Mouse (Mus musculus) right cerebral cortex, adult 2 months (tissue): ENCODE data around the gene Synrg.
A peak's percentile ranks its signal among the peaks of the same experiment; 100 is the strongest.

Experiments used
- DNase-seq, 2 experiments: peaks; one replicate each; pipeline ENCODE4 v3.0.0; 2021 to 2022; ENCODE audit warnings: low spot score in 2 of 2

Gene Synrg

DNA sequence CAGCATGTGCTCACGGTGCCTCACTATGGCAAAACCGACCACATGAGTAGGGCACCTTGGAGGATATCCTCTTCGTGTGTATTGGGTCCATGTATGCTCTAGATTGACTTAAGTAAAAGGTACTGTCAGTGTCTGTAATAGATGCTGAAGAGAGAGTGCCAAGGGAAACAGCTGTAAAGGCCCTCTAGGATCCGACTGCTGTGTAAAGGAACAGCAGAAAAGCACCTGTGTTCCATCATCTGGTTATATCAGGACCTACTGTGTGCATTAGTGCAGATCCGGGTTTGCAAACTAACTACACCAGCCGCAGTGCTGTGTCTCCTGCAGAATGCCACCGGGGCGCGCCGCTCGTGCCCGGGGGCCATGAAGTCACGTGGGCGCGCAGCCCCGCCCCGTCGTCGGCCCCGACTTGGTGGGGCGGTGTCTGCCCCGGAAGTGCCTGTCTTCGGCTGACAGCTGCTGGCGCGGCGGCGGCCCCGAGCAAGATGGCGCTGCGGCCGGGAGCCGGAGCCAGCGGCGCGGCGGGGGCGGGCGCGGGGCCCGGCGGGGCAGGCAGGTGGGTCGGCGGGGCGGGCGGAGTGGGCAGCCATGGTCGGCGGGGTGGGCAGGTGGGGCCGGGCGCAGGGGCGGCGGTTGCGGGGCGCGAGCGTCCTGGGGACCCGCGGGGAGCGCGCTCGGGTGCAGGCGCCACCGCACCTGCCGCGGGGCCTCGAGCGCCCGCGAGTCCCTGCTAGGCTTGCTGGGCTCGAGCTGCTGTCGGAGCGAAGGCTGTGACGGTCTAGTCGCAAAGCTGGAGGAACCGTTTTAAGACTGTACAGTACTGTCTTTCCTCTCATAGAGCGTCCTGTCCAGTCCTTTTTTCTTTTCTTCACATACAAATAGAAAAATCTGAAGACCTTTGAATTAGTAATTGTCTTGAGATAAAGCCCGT lies at the start of gene Synrg:
TSS of gene Synrg (plus strand) at position 438 of the 931 bp plus-strand sequence.
- DNase-seq, result peak; percentile 83 to 89

DNA sequence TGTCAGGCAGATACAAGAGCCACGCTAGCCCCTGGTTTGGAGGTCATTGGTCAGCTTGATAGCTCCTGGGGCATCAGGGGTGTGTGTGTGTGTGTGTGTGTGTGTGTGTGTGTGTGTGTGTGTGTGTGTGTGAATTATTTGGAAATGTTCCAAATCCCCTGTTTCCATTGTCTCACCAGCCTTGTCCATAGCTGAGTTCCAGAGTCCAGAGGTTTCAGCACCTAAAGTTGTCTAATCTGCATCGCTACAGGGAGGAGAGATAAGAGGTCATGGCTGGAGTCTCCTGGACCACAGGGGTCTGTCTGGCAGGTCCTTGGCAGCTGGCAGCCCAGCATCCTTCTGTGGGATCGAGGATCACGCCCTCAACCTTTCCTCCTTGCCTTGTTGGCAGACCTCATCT lies 49.7 kb upstream of the Synrg start:
- DNase-seq, result no peak

DNA sequence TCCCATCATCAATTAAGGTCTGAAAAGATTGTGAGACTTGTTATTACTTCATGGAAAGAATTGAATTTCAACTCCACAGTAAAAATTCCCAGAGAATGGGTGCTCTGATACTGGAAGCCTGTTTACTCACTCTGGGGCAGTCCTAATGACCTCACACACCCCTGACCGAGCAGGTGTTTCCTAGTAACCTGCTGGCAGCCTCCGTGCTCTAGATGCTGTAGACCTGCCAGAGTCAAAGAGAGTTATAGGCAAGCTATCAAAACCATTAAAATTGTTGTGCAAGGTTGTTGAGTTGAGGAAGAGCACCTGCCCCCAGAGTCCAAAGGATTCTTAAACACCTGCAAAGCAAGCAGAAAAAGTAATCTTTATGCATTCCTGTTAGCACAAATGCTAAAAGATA lies 41.6 kb upstream of the Synrg start:
- no peak for DNase-seq

DNA sequence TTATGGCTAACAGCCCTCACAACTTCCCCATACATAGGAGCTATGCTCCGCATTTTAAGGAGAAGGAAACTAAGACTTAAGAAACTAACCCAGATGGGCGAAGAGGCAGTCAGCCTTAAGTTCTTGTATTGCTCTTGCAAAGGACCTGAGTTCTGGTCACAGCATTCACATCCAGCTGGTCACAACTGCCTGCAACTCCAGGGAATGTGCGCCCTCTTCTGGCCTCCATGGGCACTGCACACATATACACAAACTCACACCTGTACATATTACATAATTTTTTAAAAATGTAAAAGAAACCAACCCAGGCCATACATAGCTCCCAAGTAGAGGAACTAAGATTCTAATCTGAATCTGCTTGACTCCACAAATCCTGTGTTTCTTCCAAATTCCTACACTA lies 37.1 kb upstream of the Synrg start:
- no peak for DNase-seq

DNA sequence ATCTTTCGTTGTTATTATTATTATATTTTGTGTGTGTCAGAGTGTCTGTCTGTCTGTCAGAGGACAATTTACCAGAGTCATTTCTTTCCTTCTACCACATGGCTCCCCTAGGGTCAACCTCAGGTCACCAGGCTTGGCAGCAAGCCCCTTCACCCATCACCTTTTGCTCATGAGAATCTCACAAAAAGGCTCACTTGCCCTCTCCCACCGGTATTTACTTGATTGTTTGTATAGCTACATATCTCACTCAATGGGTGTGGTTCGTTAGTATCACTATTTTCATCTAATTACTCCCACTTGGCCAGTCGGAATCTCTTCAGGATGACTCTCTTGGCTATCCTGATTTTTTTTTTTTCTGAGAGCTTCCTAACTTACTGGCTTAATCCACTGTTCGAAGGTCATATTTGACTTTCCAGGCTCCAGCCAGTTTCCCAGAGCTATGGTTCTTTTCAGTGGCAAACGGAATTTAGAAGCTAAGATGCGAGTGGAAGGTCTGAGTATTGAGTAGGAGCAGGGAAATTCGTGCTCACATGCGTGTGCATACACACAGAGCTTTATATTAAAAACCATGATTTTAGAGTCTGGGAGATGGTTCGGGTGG lies 31.6 kb upstream of the Synrg start:
- DNase-seq, result no peak

DNA sequence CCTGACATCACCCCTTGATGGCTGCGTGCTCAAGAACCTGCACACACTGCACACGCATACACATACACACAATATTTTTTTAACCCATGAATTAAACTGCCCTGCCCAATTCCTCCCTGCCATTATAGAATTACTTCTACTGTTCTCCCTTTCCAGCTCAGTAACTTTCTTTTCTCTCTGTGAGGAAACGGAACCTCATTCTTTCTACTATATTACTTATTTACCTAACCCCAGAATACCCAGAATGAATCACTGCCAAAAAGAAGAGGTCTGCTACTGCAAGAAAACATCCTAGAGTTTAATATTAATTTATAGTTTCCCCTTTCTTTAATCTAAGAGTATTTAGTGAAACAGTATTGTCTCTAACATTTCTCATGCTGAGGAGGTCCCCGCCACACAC lies 30.9 kb upstream of the Synrg start:
- no peak for DNase-seq

DNA sequence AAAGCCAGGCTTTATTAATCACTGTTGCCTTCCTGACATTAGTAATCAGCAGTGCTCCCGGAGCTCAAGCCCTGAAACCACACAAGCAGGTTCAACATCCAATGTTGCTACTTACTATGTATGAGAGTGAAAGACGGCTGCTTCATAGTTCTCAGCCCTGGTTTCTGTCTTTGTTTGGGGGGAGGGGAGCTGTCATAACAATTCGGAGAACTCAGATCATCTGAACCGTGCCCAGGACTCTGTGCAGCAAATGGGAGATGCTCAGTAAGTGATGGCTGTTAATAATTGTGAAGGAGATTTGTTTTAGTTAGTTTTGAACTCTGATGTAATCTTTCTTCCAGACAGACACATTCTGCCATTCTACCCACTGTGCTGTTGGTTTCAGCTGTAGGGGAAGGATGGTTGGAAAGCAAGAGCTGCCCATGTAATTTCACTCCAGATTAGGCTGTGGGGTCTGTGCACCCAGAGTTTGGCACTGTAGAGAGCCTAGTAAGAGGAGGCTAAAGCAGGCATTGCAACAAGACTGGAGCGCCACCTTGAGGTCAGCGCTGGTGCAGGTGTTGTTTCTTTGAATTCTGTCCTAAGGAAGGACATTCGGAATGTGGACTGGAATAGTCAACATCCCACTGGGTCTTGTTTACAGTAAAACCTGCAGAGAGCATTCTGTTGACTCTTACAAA lies 28.1 kb upstream of the Synrg start:
- peak; percentile 82 to 83 for DNase-seq

DNA sequence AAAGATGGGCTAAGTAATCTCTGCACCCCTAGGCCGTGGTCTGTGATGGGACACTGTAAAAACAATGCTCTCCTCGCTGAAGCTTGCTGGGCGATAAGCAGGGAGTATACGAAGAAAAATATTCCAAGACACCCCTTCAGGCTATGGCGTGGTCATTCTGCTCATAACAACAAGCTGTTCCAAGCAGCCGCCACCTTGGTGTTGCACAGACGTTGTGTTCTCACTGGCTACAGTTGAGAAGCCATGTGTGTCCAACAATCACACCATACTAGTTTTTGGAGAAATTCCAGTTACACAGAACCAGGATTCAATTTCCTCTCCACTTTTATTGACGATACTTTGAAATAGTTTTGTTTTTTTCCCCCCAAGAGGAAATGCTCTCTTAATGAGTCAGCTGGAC lies 25.7 kb upstream of the Synrg start:
- no peak for DNase-seq

DNA sequence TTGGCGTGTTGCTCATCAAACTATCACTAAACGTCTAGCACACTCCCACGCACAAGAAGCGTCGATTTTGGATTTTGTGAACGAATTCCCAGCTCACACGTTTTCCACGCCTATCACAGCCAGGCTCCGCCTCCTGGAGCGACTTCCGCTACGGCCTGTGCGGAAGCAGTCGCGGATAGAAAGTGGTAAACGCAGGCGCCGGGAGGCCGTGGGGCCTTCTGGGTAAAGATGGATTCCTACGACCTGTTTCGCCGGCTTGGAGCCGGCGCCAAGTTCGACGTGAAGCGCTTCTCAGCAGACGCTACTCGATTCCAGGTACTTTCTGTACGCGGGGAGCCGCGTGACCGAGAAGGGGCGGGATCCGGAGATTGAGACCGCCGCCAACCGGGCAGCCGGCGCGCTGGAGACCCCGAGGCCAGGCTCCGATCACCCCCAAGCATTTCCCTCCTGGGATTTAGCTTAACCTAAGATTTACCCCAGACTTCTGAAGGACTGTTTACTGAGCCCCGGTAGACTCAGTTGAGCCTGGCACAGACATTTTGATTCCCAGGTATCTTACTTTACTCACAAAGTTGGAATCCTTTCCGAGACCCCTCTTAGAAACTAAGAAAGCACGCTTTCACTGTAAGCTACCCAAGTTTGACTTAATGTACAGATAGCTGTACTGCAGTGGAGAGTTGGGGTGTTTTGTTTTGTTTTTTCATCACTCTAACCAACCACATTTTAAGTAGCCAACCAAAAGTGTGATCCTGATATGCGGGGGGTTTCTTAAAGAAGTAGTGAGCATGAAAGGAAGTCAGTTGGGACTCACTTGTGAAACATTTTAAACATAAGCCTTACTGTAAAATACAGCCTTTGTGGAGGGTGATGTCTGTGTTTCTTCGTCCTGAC lies 22.0 kb upstream of the Synrg start, which contains the start of gene Ddx52:
TSS of gene Ddx52 (plus strand) at position 113 of the 891 bp plus-strand sequence.
- DNase-seq, result peak; percentile 90 to 94

DNA sequence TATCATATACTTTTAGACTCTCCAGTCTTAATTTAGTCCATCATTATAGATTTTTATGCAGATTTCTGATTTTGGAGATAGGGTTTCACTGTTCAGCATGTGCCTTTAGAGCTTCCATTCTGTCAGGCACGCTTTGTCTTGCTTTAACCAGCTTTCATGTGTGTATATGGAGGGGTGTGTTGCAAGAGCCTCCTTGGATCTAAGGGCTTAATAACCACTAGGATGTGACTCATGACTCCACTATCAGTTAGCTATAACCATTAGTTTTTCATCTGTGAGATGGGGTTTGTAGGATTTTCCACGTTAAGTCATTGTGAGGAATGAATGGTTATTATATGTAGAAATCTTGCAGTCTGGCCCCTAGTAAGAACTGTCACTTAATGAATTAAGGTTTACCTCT lies 7.4 kb upstream of the Synrg start:
- no peak for DNase-seq

DNA sequence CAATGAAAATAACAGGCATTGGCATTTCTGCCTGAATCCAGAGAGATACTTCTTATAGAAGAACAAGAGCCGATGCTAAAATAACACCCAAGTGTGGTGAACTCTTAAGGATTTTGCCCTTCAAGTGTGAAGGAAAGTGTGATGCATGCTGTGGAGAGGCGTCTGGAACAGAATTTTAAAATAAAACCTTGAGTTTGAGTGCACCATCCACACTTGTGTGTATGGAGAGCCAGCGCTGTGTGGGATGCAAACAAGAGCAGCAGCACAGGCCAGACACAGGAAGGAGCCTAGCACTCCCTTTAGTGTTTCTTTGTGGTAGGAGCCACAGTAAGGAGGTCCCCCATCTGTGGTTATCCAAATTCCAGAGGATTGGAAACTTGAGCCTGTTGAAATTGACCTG lies 2.2 kb upstream of the Synrg start:
- DNase-seq, result no peak

DNA sequence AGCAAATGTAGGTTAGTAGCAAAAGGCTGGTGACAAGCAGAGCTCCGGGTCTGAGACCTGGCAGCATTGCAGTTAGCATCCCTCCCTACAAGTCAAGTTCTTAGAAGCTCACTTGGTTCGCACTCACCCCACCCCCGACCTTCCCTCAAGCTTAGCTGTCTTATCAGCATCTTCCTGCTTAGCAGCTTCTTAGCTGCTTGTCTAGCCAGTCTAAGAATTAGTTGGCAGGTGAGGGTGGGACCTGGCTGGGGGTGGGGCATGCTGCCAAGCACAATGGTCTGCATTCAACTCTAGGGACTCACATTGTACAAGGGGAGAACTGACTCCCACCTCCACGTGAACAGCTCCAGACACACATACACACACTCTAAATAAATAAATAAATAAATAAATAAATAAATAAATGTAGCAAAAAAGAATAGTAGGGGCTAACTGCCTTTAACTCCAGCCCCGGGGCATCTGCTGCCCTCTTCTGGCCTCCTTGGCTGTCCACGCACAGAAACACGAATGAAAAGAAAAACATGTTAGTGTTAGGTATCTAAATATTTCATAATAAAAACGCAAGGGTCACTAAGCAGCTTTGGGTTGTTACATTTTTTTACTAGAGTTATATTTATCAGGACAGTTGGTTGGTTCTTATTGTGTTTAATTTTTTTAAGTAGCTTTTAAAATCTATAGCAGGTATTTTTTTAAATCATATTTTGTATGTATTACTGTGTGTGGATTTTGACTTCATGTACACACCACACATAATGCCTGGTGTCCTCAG lies 3.4 kb downstream of the Synrg start:
- no peak for DNase-seq

DNA sequence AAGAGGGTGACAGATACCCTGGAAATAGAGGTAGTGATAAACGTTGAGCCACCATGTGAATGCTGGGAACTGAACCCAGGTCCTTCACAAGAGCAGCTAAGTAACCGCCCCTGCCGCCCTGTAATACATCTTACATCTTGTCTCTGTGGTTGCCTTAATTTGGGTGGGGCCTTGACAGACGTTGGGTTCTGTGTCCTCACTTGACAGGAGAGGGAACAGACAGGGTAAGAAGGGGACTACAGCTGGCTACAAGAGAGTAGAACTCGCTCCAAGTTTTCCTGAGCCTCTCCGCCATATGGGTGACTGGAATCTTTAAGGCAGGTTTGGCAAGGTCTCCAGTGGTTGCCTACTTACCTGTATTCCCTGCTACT lies 4.0 kb downstream of the Synrg start:
- DNase-seq, result no peak

DNA sequence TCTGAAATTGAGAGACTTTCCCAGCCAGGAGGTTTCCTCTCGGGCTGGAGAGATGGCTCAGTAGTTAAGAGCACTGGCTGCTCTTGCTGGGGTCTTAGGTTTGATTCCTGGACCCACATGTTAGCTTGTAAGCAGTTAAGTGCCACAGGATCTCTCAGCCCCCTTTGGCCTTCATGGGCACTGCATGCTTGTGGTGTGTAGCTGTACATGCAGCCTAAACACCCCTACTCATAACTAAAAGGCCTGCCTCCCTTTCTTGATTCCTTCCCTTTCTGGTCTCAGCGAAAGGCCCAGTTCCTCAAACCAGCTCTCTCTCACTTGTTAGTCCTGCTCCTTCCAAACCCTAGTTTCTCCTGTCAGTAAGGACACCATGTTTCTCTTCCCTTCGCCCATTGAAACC lies 4.8 kb downstream of the Synrg start:
- DNase-seq, result no peak

DNA sequence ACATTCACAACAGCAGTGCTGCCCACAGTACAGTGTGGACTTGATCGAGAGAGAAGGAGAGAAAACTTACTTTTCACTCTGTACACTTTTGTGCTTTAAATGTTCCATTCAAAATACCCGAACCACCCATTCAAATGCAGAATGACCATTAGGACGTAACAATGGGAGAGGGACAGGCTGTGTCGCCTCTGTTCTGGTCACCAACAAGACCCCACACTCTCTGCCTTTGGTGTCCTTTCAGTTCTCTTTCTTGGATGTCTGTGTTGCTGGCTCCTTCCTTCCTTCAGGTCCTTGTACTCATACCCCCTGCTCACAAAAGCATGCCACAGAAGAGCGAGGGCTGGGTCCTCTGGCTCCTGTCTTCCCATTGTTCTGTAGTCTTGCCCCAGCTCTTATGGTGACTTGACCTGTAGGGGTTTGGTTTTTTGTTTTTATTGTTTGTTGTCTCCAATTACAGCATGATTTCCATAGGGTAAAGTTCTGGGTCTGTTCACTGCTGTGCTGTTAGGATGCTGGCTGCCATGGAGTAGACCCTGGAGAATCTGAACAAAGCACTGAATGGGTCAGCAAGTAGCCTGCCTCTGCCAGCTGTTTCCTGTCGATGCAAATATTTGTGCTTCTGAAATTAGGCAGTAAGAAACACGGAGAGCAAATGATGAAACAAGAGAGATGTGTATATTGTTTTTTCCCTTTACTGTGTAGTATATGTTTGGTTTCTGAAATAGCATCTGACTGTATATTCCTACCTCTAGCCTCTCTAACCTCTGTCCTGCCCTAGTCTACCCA lies 10.5 kb downstream of the Synrg start:
- DNase-seq, result no peak

DNA sequence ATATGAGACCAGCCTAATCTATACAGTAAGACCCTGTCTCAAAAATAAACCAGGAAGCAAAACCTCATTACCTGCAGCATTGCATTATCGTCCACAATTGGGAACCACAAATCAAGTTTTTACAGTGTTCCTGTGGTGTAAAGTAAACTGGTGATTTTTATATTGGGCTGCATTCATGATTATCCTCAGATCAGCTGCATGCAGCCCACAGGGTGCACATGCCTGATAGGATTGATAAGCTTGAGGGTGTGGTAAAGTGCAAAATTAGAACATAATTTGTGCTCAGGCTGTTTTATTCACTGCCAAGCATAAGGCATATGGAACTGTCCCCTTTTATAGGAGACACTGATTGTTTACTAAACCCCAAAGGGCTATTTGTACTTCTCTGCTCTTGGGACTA lies 11.3 kb downstream of the Synrg start:
- no peak for DNase-seq

DNA sequence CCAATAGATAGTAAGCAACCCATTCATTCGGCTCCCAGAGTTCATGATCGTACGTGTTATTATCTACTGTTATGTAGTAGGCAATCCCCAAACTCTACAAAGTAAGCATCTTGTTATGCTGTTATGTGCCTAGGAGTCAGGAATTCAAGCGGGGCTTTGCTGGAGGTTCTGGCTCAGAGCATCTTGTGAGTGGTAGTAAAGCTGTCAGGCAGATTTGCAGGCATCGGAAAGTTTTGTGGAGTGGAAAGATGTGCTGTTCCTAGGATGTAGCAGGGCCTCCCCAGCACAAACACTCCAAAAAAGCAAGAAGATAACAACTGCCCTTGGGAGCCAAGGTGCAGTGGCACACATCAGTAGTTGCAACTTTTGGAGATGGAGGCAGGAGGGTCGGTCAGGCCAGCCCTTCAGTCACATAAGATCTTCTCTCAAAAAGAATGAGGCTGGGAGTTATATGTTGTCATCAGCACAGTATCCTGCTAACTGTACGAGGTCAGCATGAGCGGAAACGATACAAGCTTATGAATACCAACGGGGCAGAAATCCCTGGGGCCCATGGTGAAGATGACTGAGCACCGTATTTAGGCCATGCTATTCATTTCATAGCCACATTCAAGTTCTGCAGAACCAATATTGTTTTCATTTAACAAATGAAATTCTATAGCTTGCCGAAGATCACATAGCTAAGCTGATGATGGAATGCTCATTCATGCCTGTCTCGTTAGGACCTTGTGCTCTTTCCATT lies 12.2 kb downstream of the Synrg start:
- DNase-seq, result no peak

DNA sequence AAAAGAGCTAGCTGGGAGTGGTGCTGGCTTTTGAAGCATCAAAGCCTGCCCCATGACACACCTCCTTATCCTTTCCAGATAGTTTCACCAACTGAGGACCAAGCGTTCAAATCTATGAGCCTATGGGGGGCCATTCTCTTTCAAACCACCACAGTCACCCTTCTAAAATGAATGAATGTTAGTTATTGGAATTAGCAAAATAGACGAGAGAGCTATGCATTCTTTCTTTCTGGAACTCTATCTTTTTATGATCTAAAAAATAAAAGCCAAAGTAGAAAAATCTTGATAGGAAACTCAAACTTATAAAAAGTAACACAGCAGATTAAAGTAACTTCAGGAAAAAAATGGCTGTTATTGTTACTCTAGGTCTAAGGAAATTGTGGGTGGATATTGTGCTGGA lies 13.6 kb downstream of the Synrg start:
- DNase-seq, result no peak

DNA sequence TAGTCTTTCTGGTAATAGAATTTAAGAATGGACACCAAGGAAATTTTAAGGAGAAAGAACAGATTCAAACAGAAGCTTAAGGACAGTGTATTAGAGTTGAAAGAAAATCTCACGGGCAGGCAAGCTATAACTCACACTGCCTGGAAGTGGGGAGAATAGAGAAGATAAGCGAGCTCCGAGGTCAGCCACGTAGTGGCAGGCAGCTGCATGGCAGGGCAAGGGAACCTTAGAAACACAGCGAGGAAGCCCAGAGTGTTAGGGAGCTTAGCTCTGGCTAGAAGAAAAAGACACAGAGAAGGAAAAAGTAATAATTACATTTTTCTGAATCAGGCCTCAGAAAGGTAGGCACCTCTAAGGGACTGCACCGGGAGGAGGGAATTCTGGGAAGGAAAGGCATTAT lies 15.8 kb downstream of the Synrg start:
- DNase-seq, result no peak
